In the genomic region with DNA sequence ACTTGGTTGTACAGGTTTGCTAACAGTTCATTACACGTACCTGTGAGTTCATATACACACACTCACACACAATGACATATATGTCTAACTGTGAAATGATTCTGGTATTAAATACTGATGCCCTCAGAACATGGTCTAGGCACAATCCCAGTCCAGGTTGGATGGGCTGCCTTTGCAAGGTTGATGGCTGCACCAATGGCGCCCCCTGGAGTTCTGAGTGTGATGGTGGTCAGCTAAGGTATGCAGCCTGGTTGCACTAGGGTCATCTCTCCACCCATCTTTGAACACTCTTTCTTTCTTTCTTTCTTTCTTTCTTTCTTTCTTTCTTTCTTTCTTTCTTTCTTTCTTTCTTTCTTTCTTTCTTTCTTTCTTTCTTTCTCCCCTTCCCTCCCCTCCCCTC, we compare ENCODE assay signal across 8 mouse cellular contexts.
A peak's percentile ranks its signal among the peaks of the same experiment; 100 is the strongest.
DNase-seq lines count a peak whose midpoint lies in the region.

No protein-coding gene starts in this region.

- DNase-seq in adrenal gland, adult 2 months = peak; percentile 8
- no peak for DNase-seq in adrenal gland, adult 8-10 months
- peak; percentile 33 for DNase-seq in kidney, postnatal 10 days
- no peak for DNase-seq in kidney, adult 8-10 months
- DNase-seq in ES-CJ7 (ENCODE audit: low read depth, low spot score) = peak; percentile 51
- peak; percentile 4 for DNase-seq in induced T-regulatory cell, adult 2 months (ENCODE audit: low read depth)
- DNase-seq in ovary, postnatal 10 days (ENCODE audit: low spot score) = no peak
- no peak for DNase-seq in frontal cortex, adult 2 months (ENCODE audit: extremely low spot score in 1 of 2, low spot score in 1 of 2)

Comparison
In these comparisons a context has a peak if more than half of its experiments do, and no peak if none do; other contexts are left out.
1. DNase-seq: peak in adrenal gland, adult 2 months (single experiment), kidney, postnatal 10 days (single experiment), ES-CJ7 (single experiment) and induced T-regulatory cell, adult 2 months (single experiment); none in adrenal gland, adult 8-10 months (single experiment), kidney, adult 8-10 months (0 of 2), ovary, postnatal 10 days (single experiment) and frontal cortex, adult 2 months (0 of 2).